Mouse (Mus musculus): Measurements from ENCODE around the gene Erich6. TPM values are rescaled to one million over a fixed set of nuclear protein-coding genes. Genes with fewer than 3 reads are reported as not detected.

The Erich6 gene
- total RNA-seq (2017) = not detected in 2 replicates

GRCm38 (mm10) chr3:58636406-58637295 lies at the start of gene Erich6:
Gene Erich6, minus strand, starts transcription at chr3:58637207.
- ATAC-seq (ENCODE audit: extremely low read depth, insufficient number of reproducible peaks, low FRiP score, poor library complexity, severe bottlenecking) = peak; percentile 36; the same call in 1 of the 2 replicates

GRCm38 (mm10) chr3:58686206-58686921 lies 49.4 kb upstream of the Erich6 start:
- no peak for ATAC-seq (ENCODE audit: extremely low read depth, insufficient number of reproducible peaks, low FRiP score, poor library complexity, severe bottlenecking)

DNA sequence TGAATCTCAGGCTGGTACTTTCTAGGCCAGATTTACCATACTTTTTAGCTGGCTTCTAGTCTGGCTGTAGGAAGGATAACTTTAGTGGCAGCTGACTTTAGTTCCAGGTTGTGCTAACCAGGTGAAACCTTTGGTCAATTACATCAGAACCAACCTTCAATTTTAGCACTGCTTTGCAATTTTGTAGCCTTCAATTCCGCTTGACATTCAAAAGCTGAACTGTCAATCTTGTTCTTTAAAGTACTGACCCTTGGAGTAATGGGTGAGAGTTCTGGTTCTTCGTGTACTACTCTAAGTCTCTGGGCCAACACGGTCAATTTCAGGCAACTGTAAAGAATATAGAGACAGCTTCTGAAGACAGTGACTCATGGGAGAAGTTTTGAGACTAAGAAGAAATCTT lies 48.4 kb upstream of the Erich6 start:
- no peak for ATAC-seq (ENCODE audit: extremely low read depth, insufficient number of reproducible peaks, low FRiP score, poor library complexity, severe bottlenecking)

- no peak for ATAC-seq (ENCODE audit: extremely low read depth, insufficient number of reproducible peaks, low FRiP score, poor library complexity, severe bottlenecking)
Measured at GRCm38 (mm10) chr3:58683346-58683745, 46.3 kb upstream of the Erich6 start.

GRCm38 (mm10) chr3:58682336-58682735 lies 45.3 kb upstream of the Erich6 start:
- no peak for ATAC-seq (ENCODE audit: extremely low read depth, insufficient number of reproducible peaks, low FRiP score, poor library complexity, severe bottlenecking)

- ATAC-seq (ENCODE audit: extremely low read depth, insufficient number of reproducible peaks, low FRiP score, poor library complexity, severe bottlenecking) = no peak
Measured at GRCm38 (mm10) chr3:58681831-58682230, 44.8 kb upstream of the Erich6 start.

DNA sequence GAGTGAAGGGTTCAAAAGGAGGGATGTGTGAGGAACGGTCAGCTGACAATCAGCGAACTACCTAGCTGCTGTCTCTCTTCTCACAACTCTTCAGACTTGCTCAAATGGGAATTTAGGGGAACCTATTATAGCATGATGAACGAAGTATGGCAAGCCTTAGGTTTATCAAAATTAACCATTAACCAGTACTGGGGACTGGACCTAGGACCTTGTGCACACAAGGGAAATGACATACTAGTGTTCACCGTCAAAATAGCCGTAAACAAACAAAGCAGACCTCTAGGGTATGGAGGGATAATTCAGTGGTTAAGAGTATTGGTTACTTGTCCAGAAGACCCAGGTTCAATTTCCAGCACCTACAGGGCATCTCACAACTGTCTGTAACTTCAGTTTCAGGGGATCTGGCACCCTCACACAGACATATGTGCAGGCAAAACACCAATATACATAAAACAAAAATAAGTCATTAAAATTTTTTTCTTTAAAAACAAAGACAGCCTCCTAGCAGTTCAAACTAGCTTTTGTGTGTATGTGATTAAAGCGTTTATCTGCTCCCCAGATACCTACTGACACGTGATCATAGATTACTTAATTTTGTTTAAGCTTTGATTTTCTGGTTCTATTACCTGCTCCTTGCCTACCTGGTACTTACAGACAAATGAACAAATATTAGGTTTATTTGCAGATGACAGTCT lies 44.1 kb upstream of the Erich6 start:
- no peak for ATAC-seq (ENCODE audit: extremely low read depth, insufficient number of reproducible peaks, low FRiP score, poor library complexity, severe bottlenecking)

GRCm38 (mm10) chr3:58679996-58680395 lies 43.0 kb upstream of the Erich6 start:
- no peak for ATAC-seq (ENCODE audit: extremely low read depth, insufficient number of reproducible peaks, low FRiP score, poor library complexity, severe bottlenecking)

DNA sequence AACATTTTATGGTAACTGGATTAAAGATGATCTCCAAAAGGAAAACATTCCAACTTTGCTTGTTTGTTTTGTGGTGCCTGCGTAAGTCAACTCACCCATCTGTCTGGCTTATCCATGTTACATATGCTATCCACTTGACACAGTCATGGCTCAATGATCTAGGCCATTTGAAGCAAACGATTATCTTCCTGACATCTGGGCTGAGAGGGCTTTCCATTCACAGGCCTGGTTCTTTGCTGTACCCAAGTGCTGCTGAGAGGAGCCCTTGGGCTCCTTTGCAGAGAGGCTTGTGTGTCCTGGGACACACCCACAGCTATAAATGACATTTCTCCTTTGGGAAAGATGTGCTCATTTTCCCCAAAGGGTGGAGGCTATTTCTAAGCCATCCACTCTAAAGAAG lies 41.9 kb upstream of the Erich6 start:
- no peak for ATAC-seq (ENCODE audit: extremely low read depth, insufficient number of reproducible peaks, low FRiP score, poor library complexity, severe bottlenecking)

GRCm38 (mm10) chr3:58678384-58678783 lies 41.4 kb upstream of the Erich6 start:
- no peak for ATAC-seq (ENCODE audit: extremely low read depth, insufficient number of reproducible peaks, low FRiP score, poor library complexity, severe bottlenecking)

DNA sequence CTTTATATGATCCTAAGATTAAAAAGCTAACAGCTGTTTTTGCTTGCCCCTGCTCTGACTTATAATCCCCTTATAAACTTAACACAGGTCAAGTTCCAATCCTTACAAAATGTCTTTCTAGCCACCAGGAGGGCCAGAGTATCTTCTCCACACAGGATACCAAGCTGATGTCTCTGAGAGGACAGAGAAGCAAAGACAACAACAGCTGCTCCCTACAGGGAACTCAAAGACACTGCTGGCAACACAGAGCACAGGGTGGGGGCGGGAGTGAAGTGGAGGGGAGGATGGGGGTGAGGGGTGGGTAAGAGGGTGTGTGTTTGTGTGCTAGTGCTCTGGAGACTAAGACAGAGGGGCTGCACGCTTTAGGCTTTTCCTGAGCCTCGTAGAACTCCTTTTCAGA lies 40.6 kb upstream of the Erich6 start:
- ATAC-seq (ENCODE audit: extremely low read depth, insufficient number of reproducible peaks, low FRiP score, poor library complexity, severe bottlenecking) = no peak

- no peak for ATAC-seq (ENCODE audit: extremely low read depth, insufficient number of reproducible peaks, low FRiP score, poor library complexity, severe bottlenecking)
Measured at GRCm38 (mm10) chr3:58673295-58673694, 36.3 kb upstream of the Erich6 start.

- ATAC-seq (ENCODE audit: extremely low read depth, insufficient number of reproducible peaks, low FRiP score, poor library complexity, severe bottlenecking) = no peak
Measured at GRCm38 (mm10) chr3:58672481-58673183, 35.6 kb upstream of the Erich6 start.

DNA sequence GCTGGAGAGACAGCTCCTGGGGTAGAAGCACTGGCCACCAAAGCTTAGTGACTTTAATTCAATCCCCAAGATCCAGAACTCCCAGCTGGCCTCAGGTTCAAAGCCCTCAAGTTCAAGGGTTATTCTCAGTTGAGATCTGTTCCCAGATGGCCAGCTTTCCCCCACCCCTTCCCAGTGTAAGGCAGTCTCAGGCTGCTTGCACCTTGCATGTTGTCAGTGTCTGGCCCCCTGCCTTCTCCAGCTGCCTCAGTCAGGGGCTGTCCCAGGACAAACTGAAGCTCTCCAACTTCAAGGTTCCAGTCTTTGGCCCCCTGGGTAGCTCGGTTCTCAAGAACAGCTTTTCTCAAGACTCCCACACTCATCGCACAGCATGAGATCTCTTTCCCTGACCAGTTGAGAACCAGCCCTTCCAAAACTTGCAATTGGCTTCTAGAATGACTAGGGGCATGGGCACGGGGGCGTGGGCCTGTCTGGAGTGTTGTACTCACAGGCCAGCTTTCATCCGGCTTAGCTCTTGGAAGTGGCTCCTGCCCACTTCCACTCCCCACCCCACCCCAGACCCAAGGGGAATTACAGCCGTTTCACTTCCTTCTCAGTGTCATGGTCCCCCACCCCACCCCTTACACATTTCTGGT lies 34.7 kb upstream of the Erich6 start:
- peak; percentile 61; the same call in 1 of the 2 replicates for ATAC-seq (ENCODE audit: extremely low read depth, insufficient number of reproducible peaks, low FRiP score, poor library complexity, severe bottlenecking)

GRCm38 (mm10) chr3:58663970-58664369 lies 27.0 kb upstream of the Erich6 start:
- ATAC-seq (ENCODE audit: extremely low read depth, insufficient number of reproducible peaks, low FRiP score, poor library complexity, severe bottlenecking) = no peak

- no peak for ATAC-seq (ENCODE audit: extremely low read depth, insufficient number of reproducible peaks, low FRiP score, poor library complexity, severe bottlenecking)
Measured at GRCm38 (mm10) chr3:58660636-58661035, 23.6 kb upstream of the Erich6 start.

DNA sequence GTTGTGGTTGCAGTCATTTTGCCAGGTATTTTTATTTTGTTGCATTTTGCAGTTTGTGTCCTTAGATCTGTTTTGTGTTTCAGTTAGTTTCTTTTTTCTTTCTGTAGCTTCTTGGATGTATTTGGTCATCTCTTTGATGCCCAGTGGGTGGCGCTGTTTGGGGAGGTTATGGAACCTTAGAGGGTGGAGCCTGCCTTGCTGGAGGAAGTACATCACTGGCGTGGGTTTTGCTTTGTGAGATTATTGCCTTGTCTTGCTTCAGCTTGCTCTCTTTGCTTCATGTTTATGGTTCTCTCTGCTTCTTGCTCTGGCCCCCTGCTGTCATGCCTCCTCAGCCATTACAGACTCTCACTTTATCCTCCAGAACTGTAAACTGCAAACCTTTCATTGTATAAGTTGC lies 20.3 kb upstream of the Erich6 start:
- ATAC-seq (ENCODE audit: extremely low read depth, insufficient number of reproducible peaks, low FRiP score, poor library complexity, severe bottlenecking) = peak; percentile 88

DNA sequence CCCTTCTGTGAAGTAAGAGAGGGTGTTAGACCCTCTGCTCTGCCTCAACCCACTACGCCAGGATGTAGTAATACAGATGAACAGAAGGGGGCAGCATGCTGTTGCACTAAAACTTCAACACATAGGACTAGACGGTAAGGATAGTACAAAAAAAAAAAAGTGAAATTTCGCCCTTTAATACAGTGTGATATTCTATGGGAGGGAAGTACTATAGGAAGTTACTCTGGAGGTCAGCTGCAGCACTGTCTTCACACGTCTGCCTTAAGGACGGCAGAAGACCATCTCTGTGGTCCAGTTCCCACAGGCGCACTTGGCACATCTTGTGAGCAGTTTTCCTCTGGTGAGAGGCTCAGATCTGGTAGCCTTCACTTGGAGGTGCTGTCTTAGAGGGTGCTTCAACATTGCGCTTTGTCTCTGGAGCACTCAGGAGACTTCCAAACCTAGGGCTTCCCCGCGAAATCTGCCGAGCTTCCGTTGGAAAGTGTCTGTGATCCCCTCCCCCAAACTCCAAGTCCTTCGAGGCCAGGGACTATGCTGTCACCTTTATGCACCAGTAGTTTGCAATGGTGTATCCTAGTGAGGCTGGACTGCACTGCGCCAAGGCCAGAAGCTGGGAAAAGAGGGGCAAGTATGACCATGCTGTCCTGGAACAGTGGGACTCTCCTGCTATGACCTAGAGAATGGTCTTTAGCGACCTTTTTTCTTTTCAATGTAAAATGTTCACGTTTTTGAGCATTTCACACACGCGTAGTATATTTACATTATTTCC lies 18.5 kb upstream of the Erich6 start:
- ATAC-seq (ENCODE audit: extremely low read depth, insufficient number of reproducible peaks, low FRiP score, poor library complexity, severe bottlenecking) = peak; percentile 73

Data from neutrophil, adult 5-6 weeks (primary cell).